Mouse (Mus musculus) lung, postnatal 0 days (tissue): ENCODE measurements at regions not wholly inside any gene's neighbourhood (a gene's known extent, or its start where the extent isn't known, plus 50 kb on each side); places are given as distances from the start of the nearest gene placed in this dataset.

Experiments
- ATAC-seq: fragments of 200-750 bp; cut with Nextera tagmentation; 2 replicates; pipeline ENCODE4 v1.8.0; 2017; ENCODE audit warnings: moderate library complexity
- DNase-seq: peaks from one replicate; pipeline ENCODE4 v3.0.0-alpha.2; 2016; ENCODE audit warnings: low spot score
- H3K27ac ChIP-seq: fragments of 300-500 bp; sonication (generic); 2 replicates; pipeline ENCODE4 v1.5.1; 2014; ENCODE audit warnings: antibody characterized with exemption, mild to moderate bottlenecking, low read length, mixed read lengths
- H3K27me3 ChIP-seq: fragments of 300-500 bp; sonication (generic); replicated peaks from 2 replicates; pipeline ENCODE4 v1.6.1; 2014; ENCODE audit warnings: low read length, mixed read lengths; ENCODE audit not compliant: insufficient read depth
- H3K36me3 ChIP-seq: fragments of 300-500 bp; sonication (generic); 2 replicates; pipeline ENCODE4 v1.6.1; 2014; ENCODE audit warnings: low read length, mixed read lengths; ENCODE audit not compliant: insufficient read depth
- H3K4me1 ChIP-seq: fragments of 300-500 bp; sonication (generic); 2 replicates; pipeline ENCODE4 v1.6.1; 2014; ENCODE audit warnings: antibody characterized with exemption, low read depth, low read length, mixed read lengths; ENCODE audit not compliant: insufficient read depth
- H3K4me2 ChIP-seq: fragments of 300-500 bp; sonication (generic); replicated peaks from 2 replicates; pipeline ENCODE4 v1.6.1; 2014; ENCODE audit warnings: low read depth, mild to moderate bottlenecking, low read length, moderate library complexity, mixed read lengths
- H3K4me3 ChIP-seq: fragments of 300-500 bp; sonication (generic); 2 replicates; pipeline ENCODE4 v1.5.1; 2014; ENCODE audit warnings: low read depth, low read length
- H3K9ac ChIP-seq: fragments of 300-500 bp; sonication (generic); replicated peaks from 2 replicates; pipeline ENCODE4 v1.6.1; 2014; ENCODE audit warnings: low read depth, mild to moderate bottlenecking
- H3K9me3 ChIP-seq: fragments of 300-500 bp; sonication (generic); 2 replicates; pipeline ENCODE4 v1.6.1; 2016; ENCODE audit warnings: low read length, mixed read lengths
- CTCF ChIP-seq: IDR thresholded peaks from 2 replicates; pipeline ENCODE4 v1.5.1; 2016; ENCODE audit warnings: antibody characterized with exemption, mild to moderate bottlenecking
- EP300 ChIP-seq: IDR thresholded peaks from 2 replicates; pipeline ENCODE4 v1.6.1; 2016; ENCODE audit warnings: antibody characterized with exemption, mild to moderate bottlenecking, control low read depth
- WGBS: fragments of 180-500 bp; shearing (Covaris S2); extraction: QIAGEN DNeasy Blood & Tissue Kit; methylation state at CpG from one replicate; pipeline ENCODE4 v1.1.7; 2014; 5-methylcytosine and 5-hydroxymethylcytosine counted together

- no peaks in the 10 kb centered on the region for H3K4me1 ChIP-seq
- H3K9me3 ChIP-seq: no peaks in the 10 kb centered on the region
- WGBS: 64% methylated on average over 2 of the region's 2 CpGs
- H3K27me3 ChIP-seq: no peaks in the 10 kb centered on the region
- no peak overlapping the region for H3K9ac ChIP-seq
- no peaks in the 10 kb centered on the region for H3K36me3 ChIP-seq
- no peak overlapping the region for H3K4me3 ChIP-seq
- no peak for DNase-seq
- no peak overlapping the region for H3K27ac ChIP-seq
- TF ChIP-seq CTCF: no peak
- no peak for TF ChIP-seq EP300
- H3K4me2 ChIP-seq: no peak overlapping the region
- ATAC-seq: no peak
Measured at GRCm38 (mm10) chr14:70839126-70839525, 239.5 kb upstream of the Fam160b2 start.

- H3K36me3 ChIP-seq: no peaks in the 10 kb centered on the region
- H3K4me2 ChIP-seq: no peak overlapping the region
- H3K4me3 ChIP-seq: no peak overlapping the region
- no peak for ATAC-seq
- H3K9ac ChIP-seq: no peak overlapping the region
- no peak for TF ChIP-seq EP300
- TF ChIP-seq CTCF: no peak
- no peaks in the 10 kb centered on the region for H3K4me1 ChIP-seq
- 5% methylated on average over 6 of the region's 6 CpGs for WGBS
- H3K27me3 ChIP-seq: no peaks in the 10 kb centered on the region
- no peak overlapping the region for H3K27ac ChIP-seq
- H3K9me3 ChIP-seq: no peaks in the 10 kb centered on the region
- DNase-seq: no peak
Measured at GRCm38 (mm10) chr14:70837528-70837927, 237.9 kb upstream of the Fam160b2 start.

GRCm38 (mm10) chr14:70833238-70833637 lies 233.6 kb upstream of the Fam160b2 start:
- H3K4me2 ChIP-seq: no peak overlapping the region
- no peak overlapping the region for H3K4me3 ChIP-seq
- no peak overlapping the region for H3K9ac ChIP-seq
- no peaks in the 10 kb centered on the region for H3K4me1 ChIP-seq
- ATAC-seq (no peak), DNase-seq (no peak)
- TF ChIP-seq CTCF (no peak), EP300 (no peak)
- WGBS: 15% methylated on average over 5 of the region's 5 CpGs
- no peaks in the 10 kb centered on the region for H3K9me3 ChIP-seq
- no peaks in the 10 kb centered on the region for H3K27me3 ChIP-seq
- no peaks in the 10 kb centered on the region for H3K36me3 ChIP-seq
- no peak overlapping the region for H3K27ac ChIP-seq

- H3K4me3 ChIP-seq: no peak overlapping the region
- H3K4me1 ChIP-seq: no peaks in the 10 kb centered on the region
- H3K27ac ChIP-seq: no peak overlapping the region
- WGBS: 61% methylated on average over 16 of the region's 16 CpGs
- ATAC-seq (no peak), DNase-seq (no peak)
- TF ChIP-seq EP300 (no peak), CTCF (no peak)
- H3K9me3 ChIP-seq: no peaks in the 10 kb centered on the region
- no peak overlapping the region for H3K9ac ChIP-seq
- no peaks in the 10 kb centered on the region for H3K36me3 ChIP-seq
- no peak overlapping the region for H3K4me2 ChIP-seq
- no peaks in the 10 kb centered on the region for H3K27me3 ChIP-seq
Measured at GRCm38 (mm10) chr14:70832462-70833212, 233.0 kb upstream of the Fam160b2 start.

- WGBS: 68% methylated on average over 3 of the region's 3 CpGs
- Histone ChIP-seq H3K27ac (no peak overlapping the region), H3K4me2 (no peak overlapping the region), H3K27me3 (no peaks in the 10 kb centered on the region), H3K4me1 (no peaks in the 10 kb centered on the region), H3K36me3 (no peaks in the 10 kb centered on the region), H3K9ac (no peak overlapping the region), H3K4me3 (no peak overlapping the region), H3K9me3 (no peaks in the 10 kb centered on the region)
- DNase-seq: peak; percentile 9
- TF ChIP-seq CTCF: peak; percentile 63
- TF ChIP-seq EP300: no peak
- ATAC-seq: no peak
Measured at GRCm38 (mm10) chr14:70832042-70832441, 232.4 kb upstream of the Fam160b2 start.
